Mouse (Mus musculus): Measurements from ENCODE around the gene 2410004B18Rik. TPM values are rescaled to one million over a fixed set of nuclear protein-coding genes. Genes with fewer than 3 reads are reported as not detected.
"Not testable (repeated sequence)": the region's sequence is repeated elsewhere in the genome, so short reads cannot be mapped to it uniquely, and the experiment has no call there.

The 2410004B18Rik gene
- polyA plus RNA-seq, 1 experiment from 2014 or later: 10.1 TPM

DNA sequence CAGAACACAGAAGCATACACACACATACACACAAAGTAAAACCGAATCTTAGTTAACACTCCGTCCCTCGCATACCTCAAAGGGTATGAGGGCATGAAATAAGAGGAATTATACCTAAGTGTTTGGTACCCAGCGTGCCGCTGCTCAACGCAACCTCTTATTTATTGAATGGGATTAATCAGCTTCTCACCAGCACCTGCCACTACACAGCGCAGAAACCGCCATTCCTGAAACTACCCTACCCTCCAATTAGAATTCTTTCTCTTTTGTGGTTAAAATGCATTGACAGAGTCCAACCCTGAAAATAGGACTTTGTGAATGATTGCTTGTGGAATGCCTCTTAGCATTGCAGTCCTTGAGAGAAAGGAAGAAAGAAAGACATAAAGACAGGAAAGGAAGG, 34.3 kb upstream of the 2410004B18Rik start:
- no peak for DNase-seq
- Histone ChIP-seq H3K9me3 (ENCODE audit: low read length) (no peaks in the 10 kb centered on the region), H3K9ac (replicated peaks) (no peak overlapping the region), H3K27ac (ENCODE audit: low read depth) (no peak overlapping the region), H3K36me3 (replicated peaks; ENCODE audit: insufficient read depth, low read length) (no peaks in the 10 kb centered on the region), H3K4me3 (ENCODE audit: low read depth, low read length) (no peak overlapping the region), H3K4me2 (ENCODE audit: low read depth, low read length) (no peak overlapping the region), H3K4me1 (ENCODE audit: insufficient read depth) (no peaks in the 10 kb centered on the region), H3K27me3 (ENCODE audit: insufficient read depth, low read length) (no peaks in the 10 kb centered on the region)
- 90% methylated on average over 8 of the region's 8 CpGs for WGBS (ENCODE audit: insufficient replicate concordance)
- no peak for ATAC-seq
- no peak for TF ChIP-seq CTCF (IDR thresholded peaks at IDR 0.05; ENCODE audit: low read depth)
- TF ChIP-seq EP300 (IDR thresholded peaks at IDR 0.05; ENCODE audit: low read depth): no peak

DNA sequence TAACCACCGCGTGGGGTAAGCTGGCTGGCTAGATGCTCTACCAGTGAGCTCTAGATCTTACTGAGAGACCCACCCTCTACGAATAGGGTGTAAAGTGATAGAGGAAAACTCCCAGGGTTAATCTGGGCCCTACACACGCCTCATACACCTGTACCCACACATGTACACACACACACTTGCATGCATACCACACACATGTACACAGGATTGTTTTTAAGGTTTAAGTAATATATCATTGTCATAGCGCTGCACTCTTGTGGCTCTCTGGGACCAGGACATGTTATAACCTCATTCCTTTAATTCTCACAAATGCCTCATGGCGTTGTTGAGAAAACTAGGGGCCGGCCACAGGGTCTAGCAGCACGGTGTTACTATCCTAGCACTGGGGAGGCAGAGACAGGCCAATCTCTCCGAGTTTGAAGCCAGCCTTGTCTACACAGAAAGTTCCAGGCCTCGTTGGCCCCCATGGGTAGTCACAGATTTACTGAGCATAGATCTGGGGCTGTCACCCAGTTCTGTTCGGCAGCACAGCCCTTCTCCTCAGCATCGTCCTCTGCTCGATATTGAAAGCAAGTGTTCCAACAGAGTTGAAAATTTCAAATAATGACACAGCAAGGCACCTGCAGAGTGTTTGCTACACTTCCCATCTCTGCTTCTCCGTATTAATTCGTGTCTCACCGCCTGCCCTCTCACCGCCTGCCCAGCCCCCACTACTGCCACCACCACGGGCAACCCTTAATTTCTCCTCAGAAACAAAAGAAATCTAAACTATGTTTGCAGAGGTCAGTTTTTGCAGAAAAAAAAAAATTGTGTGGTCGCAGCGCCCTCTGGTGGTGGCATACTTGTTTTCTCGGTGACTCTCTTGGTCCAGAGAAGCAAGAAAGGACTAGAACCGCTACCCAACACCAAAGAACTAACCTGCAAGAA, 32.7 kb upstream of the 2410004B18Rik start:
- Histone ChIP-seq H3K27me3 (ENCODE audit: insufficient read depth, low read length) (no peaks in the 10 kb centered on the region), H3K9ac (replicated peaks) (no peak overlapping the region), H3K4me1 (ENCODE audit: insufficient read depth) (no peaks in the 10 kb centered on the region), H3K4me3 (ENCODE audit: low read depth, low read length) (no peak overlapping the region), H3K4me2 (ENCODE audit: low read depth, low read length) (no peak overlapping the region), H3K27ac (ENCODE audit: low read depth) (no peak overlapping the region), H3K36me3 (replicated peaks; ENCODE audit: insufficient read depth, low read length) (no peaks in the 10 kb centered on the region), H3K9me3 (ENCODE audit: low read length) (no peaks in the 10 kb centered on the region)
- TF ChIP-seq EP300 (IDR thresholded peaks at IDR 0.05; ENCODE audit: low read depth): no peak
- TF ChIP-seq CTCF (IDR thresholded peaks at IDR 0.05; ENCODE audit: low read depth): peak; percentile 77
- WGBS (ENCODE audit: insufficient replicate concordance): 47% methylated on average over 22 of the region's 22 CpGs
- ATAC-seq (no peak), DNase-seq (peak; percentile 81)

DNA sequence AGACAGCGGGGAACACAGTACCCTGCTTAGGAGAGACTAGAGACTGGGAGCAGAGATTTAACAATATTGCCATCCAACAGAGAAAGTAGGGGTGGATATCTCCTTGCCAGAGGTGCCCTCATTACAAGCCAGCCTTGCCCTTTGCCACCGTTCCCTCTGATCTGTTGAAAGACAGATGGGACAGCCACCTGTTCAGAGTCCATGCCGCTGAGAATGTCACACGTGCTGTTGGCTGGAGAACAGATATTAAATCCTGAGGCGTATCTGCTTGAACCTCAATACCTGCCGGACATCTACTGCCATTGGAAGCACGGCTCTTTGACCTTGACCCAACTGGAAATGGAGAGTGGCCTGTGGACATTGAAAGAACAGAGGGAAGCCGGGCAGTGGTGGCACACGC, 31.2 kb upstream of the 2410004B18Rik start:
- peak; percentile 64 for ATAC-seq
- WGBS (ENCODE audit: insufficient replicate concordance): 77% methylated on average over 9 of the region's 9 CpGs

DNA sequence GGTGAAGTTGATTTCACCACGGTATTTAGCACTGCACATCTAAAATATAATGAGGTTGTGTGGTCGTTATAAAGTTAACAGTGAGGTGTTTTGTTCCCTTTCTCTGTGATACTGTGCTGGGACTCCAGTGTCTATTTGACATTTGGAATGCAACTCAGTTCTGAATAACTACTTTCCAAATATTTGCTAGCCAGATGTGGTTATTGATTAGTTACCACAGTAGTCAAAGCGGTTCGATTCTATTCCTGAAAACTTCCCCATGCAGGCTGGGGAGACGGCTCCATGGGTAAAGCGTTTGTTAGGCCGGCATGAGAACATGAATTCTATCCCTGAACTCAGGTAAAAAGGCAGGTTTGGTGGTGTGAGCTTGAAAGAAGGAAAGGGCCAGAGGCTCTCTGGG, 25.3 kb upstream of the 2410004B18Rik start:
- Histone ChIP-seq H3K27me3 (ENCODE audit: insufficient read depth, low read length) (no peaks in the 10 kb centered on the region), H3K4me2 (ENCODE audit: low read depth, low read length) (peak overlapping the region; percentile 30; the same call in 1 of the 2 replicates), H3K36me3 (replicated peaks; ENCODE audit: insufficient read depth, low read length) (no peaks in the 10 kb centered on the region), H3K9me3 (ENCODE audit: low read length) (no peaks in the 10 kb centered on the region), H3K9ac (replicated peaks) (no peak overlapping the region), H3K4me3 (ENCODE audit: low read depth, low read length) (no peak overlapping the region), H3K27ac (ENCODE audit: low read depth) (no peak overlapping the region), H3K4me1 (ENCODE audit: insufficient read depth) (peaks cover 12% of the 10 kb centered on the region; the same call in 1 of the 2 replicates)
- ATAC-seq (peak; percentile 62), DNase-seq (no peak)
- no peak for TF ChIP-seq CTCF (IDR thresholded peaks at IDR 0.05; ENCODE audit: low read depth)
- TF ChIP-seq EP300 (IDR thresholded peaks at IDR 0.05; ENCODE audit: low read depth): no peak
- WGBS (ENCODE audit: insufficient replicate concordance): 61% methylated on average over 7 of the region's 7 CpGs

More for the DNA sequence above, 31.2 kb upstream of the 2410004B18Rik start:
- no peak for DNase-seq
- Histone ChIP-seq H3K9me3 (ENCODE audit: low read length) (no peaks in the 10 kb centered on the region), H3K4me2 (ENCODE audit: low read depth, low read length) (no peak overlapping the region), H3K36me3 (replicated peaks; ENCODE audit: insufficient read depth, low read length) (no peaks in the 10 kb centered on the region), H3K27me3 (ENCODE audit: insufficient read depth, low read length) (no peaks in the 10 kb centered on the region), H3K27ac (ENCODE audit: low read depth) (no peak overlapping the region), H3K4me1 (ENCODE audit: insufficient read depth) (no peaks in the 10 kb centered on the region), H3K9ac (replicated peaks) (no peak overlapping the region), H3K4me3 (ENCODE audit: low read depth, low read length) (no peak overlapping the region)
- no peak for TF ChIP-seq CTCF (IDR thresholded peaks at IDR 0.05; ENCODE audit: low read depth)
- TF ChIP-seq EP300 (IDR thresholded peaks at IDR 0.05; ENCODE audit: low read depth): no peak

DNA sequence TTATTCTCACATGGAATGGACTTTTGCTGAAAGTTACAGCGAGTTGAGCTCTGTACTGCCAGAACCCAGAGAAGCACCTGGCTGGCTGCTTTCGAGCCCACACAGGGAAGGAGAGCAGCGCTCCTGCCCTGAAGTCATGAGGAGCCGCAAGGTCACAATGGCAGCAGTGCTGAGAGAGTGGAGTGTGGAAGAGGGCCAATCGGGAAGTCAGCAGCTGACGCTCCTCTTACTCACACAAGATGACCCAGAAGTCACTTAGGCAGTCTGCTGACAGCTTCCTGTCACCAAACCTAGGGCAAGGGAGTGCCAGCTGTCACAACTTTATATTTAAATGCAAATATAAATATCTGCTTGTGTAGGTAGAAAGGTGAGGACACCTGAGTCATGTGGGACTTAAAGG, 24.6 kb upstream of the 2410004B18Rik start:
- H3K27ac ChIP-seq (ENCODE audit: low read depth): no peak overlapping the region
- ATAC-seq: 0 out of 2 replicates have a peak, but pooled peaks have one; percentile 20
- H3K27me3 ChIP-seq (ENCODE audit: insufficient read depth, low read length): no peaks in the 10 kb centered on the region
- H3K4me2 ChIP-seq (ENCODE audit: low read depth, low read length): no peak overlapping the region
- WGBS (ENCODE audit: insufficient replicate concordance): 64% methylated on average over 6 of the region's 6 CpGs
- TF ChIP-seq EP300 (IDR thresholded peaks at IDR 0.05; ENCODE audit: low read depth) (no peak), CTCF (IDR thresholded peaks at IDR 0.05; ENCODE audit: low read depth) (no peak)
- DNase-seq: no peak
- H3K36me3 ChIP-seq (replicated peaks; ENCODE audit: insufficient read depth, low read length): no peaks in the 10 kb centered on the region
- H3K9me3 ChIP-seq (ENCODE audit: low read length): 0 out of 2 replicates have a peak, but pooled peaks cover 1% of the 10 kb centered on the region
- H3K4me3 ChIP-seq (ENCODE audit: low read depth, low read length): no peak overlapping the region
- H3K4me1 ChIP-seq (ENCODE audit: insufficient read depth): peaks cover 12% of the 10 kb centered on the region; the same call in 1 of the 2 replicates
- no peak overlapping the region for H3K9ac ChIP-seq (replicated peaks)

DNA sequence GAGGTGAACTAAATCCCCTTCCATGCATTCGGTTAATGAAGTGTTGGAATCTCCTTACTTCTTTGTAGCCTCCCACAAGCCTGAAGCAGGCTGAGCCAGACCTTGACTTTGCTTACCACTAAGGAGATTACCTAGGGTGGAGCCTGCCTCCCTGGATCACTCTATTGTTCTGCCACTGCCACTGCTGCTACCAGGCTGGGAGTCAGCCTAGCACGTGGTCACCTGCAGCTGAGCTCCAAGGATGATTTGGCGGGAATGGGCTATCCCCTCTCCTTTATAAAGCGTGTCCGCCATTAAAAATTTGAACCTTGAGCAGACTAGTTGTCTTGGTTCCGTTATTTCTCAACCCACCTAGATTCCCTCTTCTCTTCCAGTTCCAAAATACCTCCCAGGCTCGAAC, 23.9 kb upstream of the 2410004B18Rik start:
- DNase-seq; H3K27me3 ChIP-seq (ENCODE audit: insufficient read depth, low read length); H3K9ac ChIP-seq (replicated peaks); H3K4me2 ChIP-seq (ENCODE audit: low read depth, low read length); ATAC-seq; H3K9me3 ChIP-seq (ENCODE audit: low read length); H3K27ac ChIP-seq (ENCODE audit: low read depth); H3K4me3 ChIP-seq (ENCODE audit: low read depth, low read length); H3K36me3 ChIP-seq (replicated peaks; ENCODE audit: insufficient read depth, low read length): not testable (repeated sequence)
- H3K4me1 ChIP-seq (ENCODE audit: insufficient read depth): peaks cover 12% of the 10 kb centered on the region; the same call in 1 of the 2 replicates
- 74% methylated on average over 7 of the region's 7 CpGs for WGBS (ENCODE audit: insufficient replicate concordance)

All from liver, postnatal 0 days (tissue).